Comparison of ENCODE assay signal across 16 mouse cellular contexts in the genomic region with DNA sequence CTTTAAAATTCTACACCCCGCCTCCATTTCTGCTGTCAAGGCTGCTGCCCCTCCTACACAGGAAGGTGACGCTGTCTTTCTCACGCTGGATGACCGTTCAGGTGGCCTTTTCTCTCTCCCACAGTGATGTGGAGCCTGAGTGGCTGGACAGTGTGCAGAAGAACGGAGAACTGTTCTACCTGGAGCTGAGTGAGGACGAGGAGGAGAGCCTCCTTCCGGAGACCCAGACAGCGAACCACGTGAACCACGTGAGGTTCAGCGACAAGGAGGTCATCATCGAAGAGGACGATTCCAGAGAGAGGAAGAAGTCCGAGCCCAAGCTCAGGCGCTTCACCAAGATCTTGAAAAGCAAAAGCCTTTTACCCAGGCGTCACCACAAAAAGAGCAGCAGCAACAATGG. TPM values are rescaled to one million over a fixed set of nuclear protein-coding genes. Genes with fewer than 3 reads are reported as not detected.
"Had no signal": no experiment of that assay in that cellular context is flagged by ENCODE, and none has a peak within 500 bp of the region (broad histone marks: within the 10 kb centered on the region; RNA-seq: fewer than 3 reads in every experiment).

No protein-coding gene starts in this region.

- H3K27me3 ChIP-seq: midbrain, embryonic 12.5 days; neural tube, embryonic 13.5 days; neural tube, embryonic 15.5 days had no signal

- H3K4me2 ChIP-seq: lung, embryonic 14.5 days; midbrain, embryonic 12.5 days; neural tube, embryonic 13.5 days; neural tube, embryonic 15.5 days had no signal

- H3K4me1 ChIP-seq: midbrain, embryonic 10.5 days; midbrain, embryonic 12.5 days; neural tube, embryonic 13.5 days; neural tube, embryonic 15.5 days had no signal

- H3K9me3 ChIP-seq: midbrain, embryonic 10.5 days; midbrain, embryonic 12.5 days; neural tube, embryonic 13.5 days; neural tube, embryonic 15.5 days had no signal

- H3K9ac ChIP-seq: liver, embryonic 14.5 days; lung, embryonic 14.5 days; midbrain, embryonic 12.5 days; neural tube, embryonic 13.5 days; neural tube, embryonic 15.5 days had no signal

- DNase-seq: midbrain, embryonic 14.5 days; right cerebral cortex, adult 18-20 months; right cerebral cortex, postnatal 25 days; spleen, adult 18-20 months had no signal

- H3K27ac ChIP-seq: liver, embryonic 14.5 days; midbrain, embryonic 10.5 days; midbrain, embryonic 12.5 days; neural tube, embryonic 13.5 days; neural tube, embryonic 15.5 days had no signal

- H3K4me3 ChIP-seq: midbrain, embryonic 10.5 days; midbrain, embryonic 12.5 days; myocyte; neural tube, embryonic 13.5 days; neural tube, embryonic 15.5 days had no signal

- ATAC-seq: midbrain, embryonic 16.5 days had no signal

RNA-seq across cellular contexts. Expression of gene Slc25a31, which starts 55.1 kb away (rescaled TPM):
- total RNA-seq: megakaryocyte, adult 5-6 weeks; megakaryocyte-erythroid progenitor cell, adult 5-6 weeks had no signal
- polyA plus RNA-seq: liver, embryonic 16.5 days; lung, embryonic 14.5 days; myocyte; stomach, embryonic 14.5 days had no signal
